Mouse (Mus musculus) CH12.LX (cell line): ENCODE measurements at regions not wholly inside any gene's neighbourhood (a gene's known extent, or its start where the extent isn't known, plus 50 kb on each side); places are given as distances from the start of the nearest gene placed in this dataset.

Experiments used
- DNase-seq: peaks from one replicate; pipeline ENCODE4 v3.0.0-alpha.2; 2013; ENCODE audit errors: extremely low read depth
- H3K27ac ChIP-seq: 2 replicates; pipeline ENCODE4 v1.5.1; 2012; ENCODE audit warnings: low read depth, mild to moderate bottlenecking, control low read depth, moderate library complexity; ENCODE audit not compliant: insufficient read depth
- H3K27me3 ChIP-seq: replicated peaks from 2 replicates; pipeline ENCODE3; 2012; ENCODE audit warnings: inconsistent platforms
- H3K36me3 ChIP-seq, 2 experiments: replicated peaks in 1 of 2; 2 replicates each; pipeline versions ENCODE3 to v1.6.1; 2012; ENCODE audit warnings: inconsistent platforms in 1 of 2, low read length in 1 of 2, mild to moderate bottlenecking in 1 of 2, mixed read lengths in 1 of 2, moderate library complexity in 1 of 2; ENCODE audit not compliant: control insufficient read depth in 1 of 2, insufficient read depth in 1 of 2
- H3K4me1 ChIP-seq, 2 experiments: 2 replicates each; pipeline ENCODE4 v1.6.1; 2012; ENCODE audit warnings: inconsistent platforms in 1 of 2, moderate library complexity in 1 of 2; ENCODE audit not compliant: insufficient read depth in 2 of 2, control insufficient read depth in 1 of 2
- H3K4me2 ChIP-seq: 2 replicates; pipeline ENCODE4 v1.6.1; 2012; ENCODE audit warnings: low read depth, mild to moderate bottlenecking, control low read depth; ENCODE audit not compliant: poor library complexity, insufficient read depth, severe bottlenecking
- H3K4me3 ChIP-seq, 3 experiments: fragments of 150-350 bp in 1 of 3; sonication (generic) in 1 of 3; replicated peaks in 1 of 3; 2 replicates each; pipeline versions ENCODE3 to v1.5.1; 2011 to 2012; ENCODE audit warnings: low read depth in 2 of 3, low read length in 2 of 3, mild to moderate bottlenecking in 2 of 3, moderate library complexity in 2 of 3, control low read depth in 1 of 3, improper control_type of control experiment in 1 of 3, inconsistent platforms in 1 of 3, mixed read lengths in 1 of 3; ENCODE audit not compliant: poor library complexity in 1 of 3
- H3K79me2 ChIP-seq: replicated peaks from 2 replicates; pipeline ENCODE4 v1.6.1; 2012; ENCODE audit warnings: mild to moderate bottlenecking, moderate library complexity; ENCODE audit not compliant: control insufficient read depth, poor library complexity, insufficient read depth, severe bottlenecking; ENCODE audit errors: extremely low read depth
- H3K9ac ChIP-seq: 2 replicates; pipeline ENCODE4 v1.6.1; 2012; ENCODE audit warnings: low read depth, mild to moderate bottlenecking, control low read depth, moderate library complexity; ENCODE audit not compliant: insufficient read depth
- H3K9me3 ChIP-seq: replicated peaks from 2 replicates; pipeline ENCODE3; 2012; ENCODE audit warnings: low read length, inconsistent platforms, mixed read lengths
- BHLHE40 ChIP-seq: IDR thresholded peaks from 2 replicates; pipeline ENCODE4 v1.6.1; 2011; ENCODE audit warnings: mild to moderate bottlenecking, low read depth, low read length, improper control_type of control experiment
- E2F4 ChIP-seq: IDR thresholded peaks from 2 replicates; pipeline ENCODE4 v1.6.1; 2011; ENCODE audit warnings: low read depth, low read length, improper control_type of control experiment; ENCODE audit not compliant: insufficient replicate concordance
- EP300 ChIP-seq: IDR thresholded peaks from 2 replicates; pipeline ENCODE4 v1.6.1; 2011; ENCODE audit warnings: low read length, improper control_type of control experiment
- GABPA ChIP-seq: IDR thresholded peaks from 2 replicates; pipeline ENCODE4 v1.6.1; 2012; ENCODE audit warnings: low read depth, low read length, improper control_type of control experiment, inconsistent platforms; ENCODE audit not compliant: insufficient replicate concordance
- IRF4 ChIP-seq: IDR thresholded peaks from 2 replicates; pipeline ENCODE4 v1.6.1; 2014; ENCODE audit warnings: low read depth, mild to moderate bottlenecking, inconsistent platforms, low read length, improper control_type of control experiment
- KAT2A ChIP-seq: IDR thresholded peaks from 2 replicates; pipeline ENCODE4 v1.6.1; 2012; ENCODE audit warnings: low read length, improper control_type of control experiment, inconsistent platforms; ENCODE audit not compliant: insufficient replicate concordance
- MAFK ChIP-seq: IDR thresholded peaks from 2 replicates; pipeline ENCODE4 v1.6.1; 2011; ENCODE audit warnings: low read length, improper control_type of control experiment; ENCODE audit not compliant: insufficient replicate concordance
- MAX ChIP-seq: IDR thresholded peaks from 2 replicates; pipeline ENCODE4 v1.6.1; 2011; ENCODE audit warnings: low read length, improper control_type of control experiment
- MAZ ChIP-seq: IDR thresholded peaks from 2 replicates; pipeline ENCODE4 v1.6.1; 2012; ENCODE audit warnings: low read depth, mild to moderate bottlenecking, inconsistent platforms, low read length, improper control_type of control experiment, moderate library complexity
- MEF2A ChIP-seq: IDR thresholded peaks from 2 replicates; pipeline ENCODE4 v1.6.1; 2014; ENCODE audit warnings: low read depth, mild to moderate bottlenecking, inconsistent platforms, low read length, improper control_type of control experiment, borderline replicate concordance
- MXI1 ChIP-seq: IDR thresholded peaks from 2 replicates; pipeline ENCODE4 v1.6.1; 2011; ENCODE audit warnings: mild to moderate bottlenecking, low read depth, low read length, improper control_type of control experiment
- MYC ChIP-seq: IDR thresholded peaks from 2 replicates; pipeline ENCODE4 v1.6.1; 2011; ENCODE audit warnings: low read depth, mild to moderate bottlenecking, improper control_type of control experiment, low read length
- NELFE ChIP-seq: IDR thresholded peaks from 2 replicates; pipeline ENCODE4 v1.6.1; 2011; ENCODE audit warnings: low read depth, low read length, improper control_type of control experiment
- PAX5 ChIP-seq: IDR thresholded peaks from 2 replicates; pipeline ENCODE4 v1.6.1; 2012; ENCODE audit warnings: low read length, inconsistent platforms, mixed read lengths
- RAD21 ChIP-seq: IDR thresholded peaks from 2 replicates; pipeline ENCODE4 v1.6.1; 2011; ENCODE audit warnings: low read depth, mild to moderate bottlenecking, low read length, improper control_type of control experiment, moderate library complexity
- RCOR1 ChIP-seq: conservative IDR thresholded peaks from 2 replicates; pipeline ENCODE4 v1.6.1; 2012; ENCODE audit warnings: low read depth, mild to moderate bottlenecking, inconsistent platforms, low read length, improper control_type of control experiment
- USF1 ChIP-seq: IDR thresholded peaks from 2 replicates; pipeline ENCODE4 v1.6.1; 2014; ENCODE audit warnings: low read depth, mild to moderate bottlenecking, inconsistent platforms, low read length, improper control_type of control experiment
- ZNF384 ChIP-seq: IDR thresholded peaks from 2 replicates; pipeline ENCODE4 v1.6.1; 2012; ENCODE audit warnings: low read depth, low read length, improper control_type of control experiment, inconsistent platforms
- dilution Hi-C: fragments of 300-500 bp; cut with MboI; formaldehyde crosslinking; loops from 2 replicates; pipeline ENCODE4 v1.14.3; 2020; ENCODE audit warnings: low sequenced_read_pairs; ENCODE audit not compliant: extremely low pct_unique_long_range_greater_than_20kb, extremely low pct_ligation_motif_present
- in situ Hi-C: fragments of 300-500 bp; cut with MboI; formaldehyde crosslinking; loops from 3 replicates; pipeline ENCODE4 v1.14.3; 2019; ENCODE audit warnings: low sequenced_read_pairs, low pct_ligation_motif_present, low pct_unique_long_range_greater_than_20kb, mixed read lengths

GRCm38 (mm10) chr1:194452480-194452879 is 165.5 kb upstream of the Plxna2 start:
- no peak overlapping the region for H3K4me3 ChIP-seq
- H3K79me2 ChIP-seq = no peaks in the 10 kb centered on the region
- dilution Hi-C loops = no loop called here
- no peak for DNase-seq
- no peaks in the 10 kb centered on the region for H3K9me3 ChIP-seq
- no peak overlapping the region for H3K9ac ChIP-seq
- H3K4me2 ChIP-seq = no peak overlapping the region
- H3K4me1 ChIP-seq = no peaks in the 10 kb centered on the region
- H3K27ac ChIP-seq = no peak overlapping the region
- no peak for TF ChIP-seq MAFK
- no peak for TF ChIP-seq USF1
- TF ChIP-seq MEF2A = no peak
- no peak for TF ChIP-seq RAD21
- TF ChIP-seq RCOR1 = no peak
- TF ChIP-seq PAX5 = no peak
- TF ChIP-seq EP300 = no peak
- TF ChIP-seq IRF4 = no peak
- no peak for TF ChIP-seq E2F4
- TF ChIP-seq GABPA = no peak
- no peak for TF ChIP-seq MXI1
- no peak for TF ChIP-seq BHLHE40
- TF ChIP-seq NELFE = no peak
- TF ChIP-seq KAT2A = no peak
- TF ChIP-seq MYC = no peak
- in situ Hi-C loops = no loop called here
- no peaks in the 10 kb centered on the region for H3K36me3 ChIP-seq
- H3K27me3 ChIP-seq = no peaks in the 10 kb centered on the region

GRCm38 (mm10) chr1:194443681-194444080 is 174.3 kb upstream of the Plxna2 start:
- dilution Hi-C loops = no loop called here
- peaks cover 0 to 8% of the 10 kb centered on the region in 2 experiments; a peak in 2 of 4 replicates for H3K4me1 ChIP-seq
- no peaks in the 10 kb centered on the region for H3K9me3 ChIP-seq
- no peak overlapping the region for H3K4me3 ChIP-seq
- TF ChIP-seq MAX (no peak), KAT2A (no peak), ZNF384 (no peak), NELFE (no peak), MXI1 (no peak), RAD21 (no peak), MAZ (no peak), EP300 (no peak)
- H3K79me2 ChIP-seq = no peaks in the 10 kb centered on the region
- no peak overlapping the region for H3K9ac ChIP-seq
- no peak overlapping the region for H3K27ac ChIP-seq
- in situ Hi-C loops = no loop called here
- H3K36me3 ChIP-seq = no peaks in the 10 kb centered on the region
- no peak for DNase-seq
- H3K27me3 ChIP-seq = no peaks in the 10 kb centered on the region
- no peak overlapping the region for H3K4me2 ChIP-seq
